ENCODE assay signal across 26 mouse cellular contexts in genomic region chr11:115271481-115271880, GRCm38 (mm10). TPM values are rescaled to one million over a fixed set of nuclear protein-coding genes. Genes with fewer than 3 reads are reported as not detected.
"Had no signal": no experiment of that assay in that cellular context is flagged by ENCODE, and none has a peak within 500 bp of the region (broad histone marks: within the 10 kb centered on the region; RNA-seq: fewer than 3 reads in every experiment).

No protein-coding gene starts in this region.

- H3K4me2 ChIP-seq: lung, embryonic 14.5 days; midbrain, embryonic 12.5 days; neural tube, embryonic 13.5 days; neural tube, embryonic 15.5 days had no signal

- DNase-seq: lung, adult 18-20 months; lung, embryonic 14.5 days; lung, postnatal 10 days; lung, postnatal 4 days; midbrain, embryonic 14.5 days; retina, postnatal 1 day; right cerebral cortex, adult 18-20 months; right cerebral cortex, postnatal 25 days; right cerebral cortex, postnatal 4 days; spleen, adult 18-20 months; thymus, adult 18-20 months; thymus, postnatal 14 days; thymus, postnatal 36 days had no signal

- H3K9me3 ChIP-seq: midbrain, embryonic 10.5 days; midbrain, embryonic 12.5 days; neural tube, embryonic 13.5 days; neural tube, embryonic 15.5 days had no signal

- H3K4me3 ChIP-seq: midbrain, embryonic 10.5 days; midbrain, embryonic 12.5 days; myocyte; neural tube, embryonic 13.5 days; neural tube, embryonic 15.5 days had no signal

- ATAC-seq: midbrain, embryonic 16.5 days had no signal

- H3K9ac ChIP-seq: lung, embryonic 14.5 days; midbrain, embryonic 12.5 days; neural tube, embryonic 13.5 days; neural tube, embryonic 15.5 days had no signal

- H3K27ac ChIP-seq: midbrain, embryonic 10.5 days; midbrain, embryonic 12.5 days; neural tube, embryonic 13.5 days; neural tube, embryonic 15.5 days had no signal

RNA-seq across cellular contexts. Expression of gene Grin2c, which starts 4.4 kb away (rescaled TPM):
- total RNA-seq: megakaryocyte, adult 5-6 weeks; megakaryocyte-erythroid progenitor cell, adult 5-6 weeks had no signal
- polyA plus RNA-seq: lung, embryonic 14.5 days; myocyte; stomach, embryonic 14.5 days; stomach, embryonic 16.5 days had no signal

RNA-seq across cellular contexts. Expression of gene Fads6, which starts 26.0 kb away (rescaled TPM):
- total RNA-seq: megakaryocyte-erythroid progenitor cell, adult 5-6 weeks had no signal

RNA-seq across cellular contexts. Expression of gene Otop2, which starts 35.5 kb away (rescaled TPM):
- total RNA-seq: megakaryocyte, adult 5-6 weeks; megakaryocyte-erythroid progenitor cell, adult 5-6 weeks had no signal
- polyA plus RNA-seq: lung, embryonic 14.5 days; lung, embryonic 16.5 days; midbrain, embryonic 10.5 days; midbrain, embryonic 12.5 days; midbrain, embryonic 14.5 days; neural tube, embryonic 11.5 days; neural tube, embryonic 13.5 days; stomach, embryonic 14.5 days; thymus, postnatal 0 days had no signal

RNA-seq across cellular contexts. Expression of gene Ush1g, which starts 50.4 kb away (rescaled TPM):
- total RNA-seq: megakaryocyte, adult 5-6 weeks; megakaryocyte-erythroid progenitor cell, adult 5-6 weeks had no signal
- polyA plus RNA-seq: lung, embryonic 14.5 days; lung, embryonic 16.5 days; midbrain, embryonic 10.5 days; neural tube, embryonic 11.5 days; stomach, embryonic 14.5 days; thymus, postnatal 0 days had no signal
